In the genomic region with DNA sequence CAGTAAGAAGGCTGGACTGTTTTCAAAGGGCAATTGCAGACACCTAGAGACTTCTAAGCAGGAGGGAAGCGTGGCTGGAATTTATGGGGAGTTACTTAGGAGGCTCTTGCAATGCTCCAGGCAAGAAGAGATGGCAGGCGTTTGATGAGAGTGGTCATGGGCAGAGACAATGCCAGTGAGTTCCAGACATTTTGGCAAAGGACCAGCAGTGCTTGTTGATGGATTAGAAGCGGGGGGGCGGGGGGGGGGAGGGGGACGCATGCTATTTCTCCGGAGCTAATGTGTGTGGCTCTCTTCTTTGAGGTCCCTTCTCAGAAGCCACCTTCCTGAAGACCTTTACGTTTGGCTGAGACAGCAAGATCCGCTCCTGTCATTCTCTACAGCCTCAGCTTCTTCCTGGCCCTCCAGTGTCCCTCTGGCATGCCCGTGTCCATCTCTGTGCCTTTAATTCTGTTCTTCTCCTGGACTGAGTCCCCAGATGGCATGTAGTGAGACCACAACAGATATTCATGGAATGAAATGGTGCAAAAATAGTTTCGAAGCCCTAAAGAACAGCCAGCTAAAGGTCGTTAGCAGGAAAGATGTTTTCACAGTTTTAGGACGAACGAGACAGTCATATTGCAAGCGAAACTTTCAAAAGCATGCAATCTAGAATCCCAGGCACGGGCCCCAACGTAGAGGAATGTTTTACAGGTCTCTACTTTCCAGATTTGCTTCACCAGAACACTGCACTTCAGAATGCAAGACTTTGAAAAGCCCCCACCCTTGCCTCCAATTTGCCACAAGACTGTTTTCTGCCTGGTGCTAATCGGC, we compare ENCODE assay signal across 8 mouse cellular contexts. TPM values are rescaled to one million over a fixed set of nuclear protein-coding genes. Genes with fewer than 3 reads are reported as not detected.
A peak's percentile ranks its signal among the peaks of the same experiment; 100 is the strongest.
DNase-seq lines count a peak whose midpoint lies in the region; ATAC-seq and TF ChIP-seq lines count a peak whose summit lies in the region.
"Had no signal": no experiment of that assay in that cellular context is flagged by ENCODE, and none has a peak within 500 bp of the region (broad histone marks: within the 10 kb centered on the region; RNA-seq: fewer than 3 reads in every experiment).

No protein-coding gene starts in this region.

- peaks cover 22% of the 10 kb centered on the region for H3K4me1 ChIP-seq in embryonic facial prominence, embryonic 14.5 days (ENCODE audit: control insufficient read depth, insufficient read depth, low read length)
- H3K4me1 ChIP-seq in neural tube, embryonic 13.5 days (replicated peaks) = peaks cover 22% of the 10 kb centered on the region

- no peak for TF ChIP-seq CTCF in left cerebral cortex, adult 2 months (IDR thresholded peaks at IDR 0.05)

- H3K9ac ChIP-seq in embryonic facial prominence, embryonic 14.5 days (ENCODE audit: low read depth, low read length) = peak overlapping the region; percentile 23; the same call in 1 of the 2 replicates
- H3K9ac ChIP-seq in neural tube, embryonic 13.5 days = no peak overlapping the region

- peak overlapping the region; percentile 85 for H3K27ac ChIP-seq in left cerebral cortex, adult 2 months
- H3K27ac ChIP-seq in embryonic facial prominence, embryonic 14.5 days (replicated peaks; ENCODE audit: low read depth, low read length) = peak overlapping the region; percentile 83
- H3K27ac ChIP-seq in neural tube, embryonic 13.5 days (replicated peaks) = peak overlapping the region; percentile 14; the same call in 1 of the 2 replicates

- H3K27me3 ChIP-seq in embryonic facial prominence, embryonic 14.5 days (replicated peaks; ENCODE audit: control insufficient read depth, insufficient read depth, low read length) = no peaks in the 10 kb centered on the region
- H3K27me3 ChIP-seq in neural tube, embryonic 13.5 days = no peaks in the 10 kb centered on the region

- no peaks in the 10 kb centered on the region for H3K9me3 ChIP-seq in embryonic facial prominence, embryonic 14.5 days (ENCODE audit: control insufficient read depth, low read length)
- H3K9me3 ChIP-seq in neural tube, embryonic 13.5 days = no peaks in the 10 kb centered on the region

- intact Hi-C loops in left cerebral cortex, adult 2 months (cut with DNase I) = loop anchor here (5.0 kb wide), 1 partner anchor 156 kb away; no protein-coding TSS in a partner anchor

- 42% methylated on average over 17 of the region's 17 CpGs for WGBS in embryonic facial prominence, embryonic 14.5 days
- WGBS in neural tube, embryonic 13.5 days = 70% methylated on average over 17 of the region's 17 CpGs

- DNase-seq in left cerebral cortex, adult 2 months (ENCODE audit: extremely low spot score in 1 of 2, low spot score in 2 of 2) = no peak
- no peak for DNase-seq in left cerebral cortex, adult 9 months (ENCODE audit: low spot score in 2 of 2)
- peak; percentile 62 for DNase-seq in embryonic facial prominence, embryonic 14.5 days (ENCODE audit: low spot score)
- DNase-seq in heart, postnatal 4 days = peak; percentile 17
- no peak for DNase-seq in frontal cortex, postnatal 25 days (ENCODE audit: low spot score in 2 of 2)

- peak overlapping the region; percentile 21 for H3K4me2 ChIP-seq in embryonic facial prominence, embryonic 14.5 days (ENCODE audit: low read depth, low read length)
- no peak overlapping the region for H3K4me2 ChIP-seq in neural tube, embryonic 13.5 days

- no peaks in the 10 kb centered on the region for H3K36me3 ChIP-seq in embryonic facial prominence, embryonic 14.5 days (ENCODE audit: control insufficient read depth, insufficient read depth, low read length)
- H3K36me3 ChIP-seq in neural tube, embryonic 13.5 days = 0 out of 2 replicates have a peak, but pooled peaks cover 7% of the 10 kb centered on the region

- no peak overlapping the region for H3K4me3 ChIP-seq in left cerebral cortex, adult 2 months
- H3K4me3 ChIP-seq in embryonic facial prominence, embryonic 14.5 days (ENCODE audit: low read depth, low read length) = no peak overlapping the region
- H3K4me3 ChIP-seq in neural tube, embryonic 13.5 days = no peak overlapping the region

- no peak for ATAC-seq in embryonic facial prominence, embryonic 14.5 days (ENCODE audit: low read depth)
- ATAC-seq in neural tube, embryonic 13.5 days (ENCODE audit: low read depth) = 0 out of 2 replicates have a peak, but pooled peaks have one; percentile 42
- ATAC-seq in activated CD4-positive, CD25-positive, alpha-beta regulatory T cell, adult 4 months = no peak

RNA-seq across cellular contexts. Expression of gene A930018P22Rik, which starts 53.8 kb away (rescaled TPM):
- total RNA-seq in left cerebral cortex, adult 2 months (2021) = under 1 TPM in 1 of 2 experiments, not detected in 1; 0.59 TPM
- not detected in 2 replicates for polyA plus RNA-seq in embryonic facial prominence, embryonic 14.5 days (2014; fragmentation: Nextera tagmentation; extraction: Ambion mirVana)
- total RNA-seq in heart, postnatal 4 days (2021) = under 1 TPM; 0.68 to 0.69 TPM
- polyA plus RNA-seq in neural tube, embryonic 13.5 days (2015; fragmentation: Nextera tagmentation; extraction: Ambion mirVana) = 0.24 TPM in 1 of 2 replicates, not detected in the other
- polyA plus RNA-seq in activated CD4-positive, CD25-positive, alpha-beta regulatory T cell, adult 4 months (2017; shearing (Covaris generic)) = not detected
- polyA plus RNA-seq: limb, embryonic 11.5 days had no signal

Comparison
In these comparisons a context has a peak if more than half of its experiments do, and no peak if none do; other contexts are left out.
1. DNase-seq: peak in embryonic facial prominence, embryonic 14.5 days (single experiment) and heart, postnatal 4 days (single experiment); none in left cerebral cortex, adult 2 months (0 of 2), left cerebral cortex, adult 9 months (0 of 2) and frontal cortex, postnatal 25 days (0 of 2).
2. H3K27ac ChIP-seq: peak in every context shown above with its lines; median percentile 85 in left cerebral cortex, adult 2 months; 83 in embryonic facial prominence, embryonic 14.5 days; 14 in neural tube, embryonic 13.5 days.